Mouse (Mus musculus) embryonic facial prominence, embryonic 14.5 days (tissue): ENCODE measurements around the gene Shroom1. TPM values are rescaled to one million over a fixed set of nuclear protein-coding genes. Genes with fewer than 3 reads are reported as not detected.

Source experiments
- ATAC-seq: fragments of 200-750 bp; cut with Nextera tagmentation; 2 replicates; pipeline ENCODE4 v1.8.0; 2017; ENCODE audit warnings: low read depth, moderate number of reproducible peaks, moderate TSS enrichment
- DNase-seq: peaks from one replicate; pipeline ENCODE4 v3.0.0-alpha.2; 2015; ENCODE audit warnings: low spot score
- H3K27ac ChIP-seq: fragments of 300-500 bp; sonication (generic); replicated peaks from 2 replicates; pipeline ENCODE4 v1.5.1; 2014; ENCODE audit warnings: low read depth, mild to moderate bottlenecking, low read length, moderate library complexity
- H3K27me3 ChIP-seq: fragments of 300-500 bp; sonication (generic); replicated peaks from 2 replicates; pipeline ENCODE4 v1.6.1; 2014; ENCODE audit warnings: low read length; ENCODE audit not compliant: control insufficient read depth, insufficient read depth
- H3K36me3 ChIP-seq: fragments of 300-500 bp; sonication (generic); 2 replicates; pipeline ENCODE4 v1.6.1; 2014; ENCODE audit warnings: low read length, mixed read lengths; ENCODE audit not compliant: control insufficient read depth, insufficient read depth
- H3K4me1 ChIP-seq: fragments of 300-500 bp; sonication (generic); 2 replicates; pipeline ENCODE4 v1.6.1; 2014; ENCODE audit warnings: antibody characterized with exemption, low read length; ENCODE audit not compliant: control insufficient read depth, insufficient read depth
- H3K4me2 ChIP-seq: fragments of 300-500 bp; sonication (generic); 2 replicates; pipeline ENCODE4 v1.6.1; 2014; ENCODE audit warnings: low read depth, mild to moderate bottlenecking, low read length, moderate library complexity, mixed read lengths
- H3K4me3 ChIP-seq: fragments of 300-500 bp; sonication (generic); 2 replicates; pipeline ENCODE4 v1.5.1; 2014; ENCODE audit warnings: low read depth, mild to moderate bottlenecking, low read length
- H3K9ac ChIP-seq: fragments of 300-500 bp; sonication (generic); 2 replicates; pipeline ENCODE4 v1.6.1; 2014; ENCODE audit warnings: low read depth, mild to moderate bottlenecking, low read length, moderate library complexity, mixed read lengths
- H3K9me3 ChIP-seq: fragments of 300-500 bp; sonication (generic); 2 replicates; pipeline ENCODE4 v1.6.1; 2016; ENCODE audit warnings: low read length; ENCODE audit not compliant: control insufficient read depth
- WGBS: fragments of 180-500 bp; shearing (Covaris S2); extraction: QIAGEN DNeasy Blood & Tissue Kit; methylation state at CpG from one replicate; pipeline ENCODE4 v1.1.7; 2014; 5-methylcytosine and 5-hydroxymethylcytosine counted together
- polyA plus RNA-seq: library from polyadenylated mRNA; unstranded; fragments of >200 nt; fragmentation: Nextera tagmentation; extraction: Ambion mirVana; gene quantifications from 2 replicates; pipeline ENCODE4 v1.2.1, GENCODE M21; 2014

Gene Shroom1
- polyA plus RNA-seq, 1 experiment from 2014 or later, result 2.9 TPM

- Histone ChIP-seq H3K4me2 (no peak overlapping the region), H3K27me3 (no peaks in the 10 kb centered on the region), H3K4me1 (no peaks in the 10 kb centered on the region; the same call in 1 of the 2 replicates), H3K36me3 (no peaks in the 10 kb centered on the region), H3K4me3 (no peak overlapping the region), H3K27ac (no peak overlapping the region), H3K9ac (no peak overlapping the region), H3K9me3 (no peaks in the 10 kb centered on the region)
- DNase-seq, result no peak
- 67% methylated on average over 2 of the region's 2 CpGs for WGBS
- no peak for ATAC-seq
Observed at GRCm38 (mm10) chr11:53451361-53451760, 5.6 kb upstream of the Shroom1 start.

GRCm38 (mm10) chr11:53452396-53452795 lies 4.6 kb upstream of the Shroom1 start:
- no peak overlapping the region for H3K4me3 ChIP-seq
- H3K9ac ChIP-seq, result no peak overlapping the region
- ATAC-seq, result no peak
- H3K4me1 ChIP-seq, result peaks cover 4% of the 10 kb centered on the region
- no peaks in the 10 kb centered on the region for H3K27me3 ChIP-seq
- no peaks in the 10 kb centered on the region for H3K36me3 ChIP-seq
- H3K4me2 ChIP-seq, result no peak overlapping the region
- H3K27ac ChIP-seq, result no peak overlapping the region
- H3K9me3 ChIP-seq, result no peaks in the 10 kb centered on the region
- no peak for DNase-seq
- WGBS, result 96% methylated on average over 9 of the region's 9 CpGs

GRCm38 (mm10) chr11:53453031-53453430 lies 4.0 kb upstream of the Shroom1 start:
- WGBS, result 84% methylated on average over 5 of the region's 5 CpGs
- Histone ChIP-seq H3K4me3 (no peak overlapping the region), H3K36me3 (no peaks in the 10 kb centered on the region), H3K4me1 (peaks cover 4% of the 10 kb centered on the region), H3K27ac (no peak overlapping the region), H3K27me3 (0 out of 2 replicates have a peak, but pooled peaks cover 4% of the 10 kb centered on the region), H3K4me2 (no peak overlapping the region), H3K9ac (no peak overlapping the region), H3K9me3 (no peaks in the 10 kb centered on the region)
- DNase-seq (no peak), ATAC-seq (no peak)

GRCm38 (mm10) chr11:53457372-53457954 lies 458 bp downstream of the Shroom1 start:
- peak; percentile 17; the same call in 1 of the 2 replicates for ATAC-seq
- peaks cover 4% of the 10 kb centered on the region for H3K4me1 ChIP-seq
- 8% methylated on average over 19 of the region's 29 CpGs for WGBS

GRCm38 (mm10) chr11:53458996-53459395 lies 2.0 kb downstream of the Shroom1 start:
- Histone ChIP-seq H3K4me2 (no peak overlapping the region), H3K9me3 (no peaks in the 10 kb centered on the region), H3K9ac (no peak overlapping the region), H3K4me1 (peaks cover 15% of the 10 kb centered on the region), H3K27ac (no peak overlapping the region), H3K36me3 (no peaks in the 10 kb centered on the region), H3K4me3 (no peak overlapping the region), H3K27me3 (peaks cover 34% of the 10 kb centered on the region)
- ATAC-seq (no peak), DNase-seq (no peak)
- 62% methylated on average over 3 of the region's 3 CpGs for WGBS

More at GRCm38 (mm10) chr11:53457372-53457954, 458 bp downstream of the Shroom1 start:
- H3K27me3 ChIP-seq, result peaks cover 19% of the 10 kb centered on the region
- no peaks in the 10 kb centered on the region for H3K36me3 ChIP-seq
- DNase-seq, result no peak
- H3K9ac ChIP-seq, result peak overlapping the region; percentile 76
- H3K27ac ChIP-seq, result no peak overlapping the region
- H3K4me3 ChIP-seq, result peak overlapping the region; percentile 60
- H3K4me2 ChIP-seq, result peak overlapping the region; percentile 89
- H3K9me3 ChIP-seq, result no peaks in the 10 kb centered on the region

- DNase-seq (no peak), ATAC-seq (no peak)
- H3K27ac ChIP-seq, result no peak overlapping the region
- peaks cover 16% of the 10 kb centered on the region for H3K4me1 ChIP-seq
- peaks cover 46% of the 10 kb centered on the region for H3K27me3 ChIP-seq
- no peak overlapping the region for H3K9ac ChIP-seq
- no peak overlapping the region for H3K4me2 ChIP-seq
- 0 out of 2 replicates have a peak, but pooled peaks cover 4% of the 10 kb centered on the region for H3K36me3 ChIP-seq
- 85% methylated on average over 3 of the region's 3 CpGs for WGBS
- no peaks in the 10 kb centered on the region for H3K9me3 ChIP-seq
- no peak overlapping the region for H3K4me3 ChIP-seq
Observed at GRCm38 (mm10) chr11:53460192-53460591, 3.2 kb downstream of the Shroom1 start.

GRCm38 (mm10) chr11:53461727-53462126 lies 4.7 kb downstream of the Shroom1 start:
- no peak overlapping the region for H3K27ac ChIP-seq
- 0 out of 2 replicates have a peak, but pooled peaks cover 4% of the 10 kb centered on the region for H3K36me3 ChIP-seq
- H3K4me2 ChIP-seq, result no peak overlapping the region
- H3K4me1 ChIP-seq, result peaks cover 19% of the 10 kb centered on the region
- 20% methylated on average over 5 of the region's 5 CpGs for WGBS
- H3K9ac ChIP-seq, result no peak overlapping the region
- peaks cover 61% of the 10 kb centered on the region for H3K27me3 ChIP-seq
- ATAC-seq, result peak; percentile 35; the same call in 1 of the 2 replicates
- DNase-seq, result peak; percentile 16
- no peaks in the 10 kb centered on the region for H3K9me3 ChIP-seq
- H3K4me3 ChIP-seq, result no peak overlapping the region

- Histone ChIP-seq H3K4me3 (peak overlapping the region; percentile 44), H3K27me3 (peaks cover 63% of the 10 kb centered on the region), H3K9ac (peak overlapping the region; percentile 58), H3K4me1 (peaks cover 20% of the 10 kb centered on the region; the same call in 1 of the 2 replicates), H3K9me3 (no peaks in the 10 kb centered on the region), H3K27ac (no peak overlapping the region), H3K4me2 (peak overlapping the region; percentile 80), H3K36me3 (0 out of 2 replicates have a peak, but pooled peaks cover 4% of the 10 kb centered on the region)
- DNase-seq, result peak; percentile 42
- whole genome bisulfite sequencing, result 12% methylated on average over 30 of the region's 55 CpGs
- ATAC-seq, result no peak
Observed at GRCm38 (mm10) chr11:53463551-53464424, 6.8 kb downstream of the Shroom1 start.
